Comparison of ENCODE assay signal across 10 mouse cellular contexts in the genomic region with DNA sequence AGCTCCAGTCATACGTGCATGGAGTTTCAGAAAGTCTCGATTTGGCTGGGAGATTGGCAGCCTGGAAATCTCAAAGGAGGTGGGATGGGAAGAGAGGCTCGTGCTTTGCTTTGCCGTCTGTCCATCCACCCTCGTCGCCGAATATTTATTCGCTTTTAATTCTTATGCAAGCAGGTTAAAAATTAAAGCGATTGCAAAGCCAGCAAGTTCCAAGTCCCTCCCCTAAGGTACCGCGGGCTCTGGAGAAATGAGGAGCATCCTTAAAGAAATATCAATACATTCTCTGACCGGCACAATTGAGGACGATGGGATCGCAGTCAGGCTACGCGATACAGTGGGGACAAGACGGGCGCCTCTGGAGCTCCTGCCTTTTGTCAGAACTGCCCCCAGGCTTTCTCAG. TPM values are rescaled to one million over a fixed set of nuclear protein-coding genes. Genes with fewer than 3 reads are reported as not detected.
A peak's percentile ranks its signal among the peaks of the same experiment; 100 is the strongest.
DNase-seq lines count a peak whose midpoint lies in the region; ATAC-seq lines count a peak whose summit lies in the region.
"Had no signal": no experiment of that assay in that cellular context is flagged by ENCODE, and none has a peak within 500 bp of the region (broad histone marks: within the 10 kb centered on the region; RNA-seq: fewer than 3 reads in every experiment).

No protein-coding gene starts in this region.

- H3K27me3 ChIP-seq in embryonic facial prominence, embryonic 11.5 days (ENCODE audit: control insufficient read depth, insufficient read depth, low read length) = peaks cover 83% of the 10 kb centered on the region
- H3K27me3 ChIP-seq in intestine, embryonic 16.5 days (replicated peaks; ENCODE audit: control insufficient read depth, insufficient read depth, low read length) = peaks cover 77% of the 10 kb centered on the region
- H3K27me3 ChIP-seq in neural tube, embryonic 11.5 days (ENCODE audit: control insufficient read depth, insufficient read depth, low read length) = peaks cover 80% of the 10 kb centered on the region

- whole genome bisulfite sequencing in embryonic facial prominence, embryonic 11.5 days = under 1% methylated on average over 18 of the region's 18 CpGs
- 1% methylated on average over 18 of the region's 18 CpGs for WGBS in intestine, embryonic 16.5 days
- under 1% methylated on average over 18 of the region's 18 CpGs for WGBS in neural tube, embryonic 11.5 days

- peak overlapping the region; percentile 92 for H3K4me2 ChIP-seq in embryonic facial prominence, embryonic 11.5 days (ENCODE audit: low read depth, low read length)
- peak overlapping the region; percentile 75 for H3K4me2 ChIP-seq in intestine, embryonic 16.5 days (ENCODE audit: low read depth, low read length)
- H3K4me2 ChIP-seq in neural tube, embryonic 11.5 days (ENCODE audit: low read depth) = peak overlapping the region; percentile 73

- H3K4me1 ChIP-seq in embryonic facial prominence, embryonic 11.5 days (ENCODE audit: control insufficient read depth, insufficient read depth, low read length) = peaks cover 4% of the 10 kb centered on the region
- H3K4me1 ChIP-seq in intestine, embryonic 16.5 days (ENCODE audit: control insufficient read depth, insufficient read depth, low read length) = peaks cover 8% of the 10 kb centered on the region; the same call in 1 of the 2 replicates
- peaks cover 6% of the 10 kb centered on the region for H3K4me1 ChIP-seq in neural tube, embryonic 11.5 days (ENCODE audit: control insufficient read depth, insufficient read depth, low read length)

- peak; percentile 58 for DNase-seq in kidney, adult 18-20 months
- no peak for DNase-seq in kidney, postnatal 4 days
- no peak for DNase-seq in embryonic facial prominence, embryonic 11.5 days (ENCODE audit: low spot score)
- no peak for DNase-seq in neural tube, embryonic 11.5 days (ENCODE audit: low spot score)
- no peak for DNase-seq in B cell, adult 2 months
- DNase-seq in frontal cortex, adult 2 months (ENCODE audit: extremely low spot score in 1 of 2, low spot score in 1 of 2) = no peak
- DNase-seq: thymus, postnatal 14 days had no signal

- no peak for ATAC-seq in embryonic facial prominence, embryonic 11.5 days (replicated peaks; ENCODE audit: insufficient number of reproducible peaks, low FRiP score, low TSS enrichment, low read depth)
- ATAC-seq in intestine, embryonic 16.5 days = no peak
- ATAC-seq in neural tube, embryonic 11.5 days (ENCODE audit: insufficient read depth, low FRiP score, low TSS enrichment) = no peak
- no peak for ATAC-seq in cerebellum, adult (ENCODE audit: insufficient number of reproducible peaks, low FRiP score, low TSS enrichment)

- no peaks in the 10 kb centered on the region for H3K9me3 ChIP-seq in embryonic facial prominence, embryonic 11.5 days (replicated peaks; ENCODE audit: control insufficient read depth, low read length)
- H3K9me3 ChIP-seq in intestine, embryonic 16.5 days (ENCODE audit: control insufficient read depth, low read length) = no peaks in the 10 kb centered on the region
- no peaks in the 10 kb centered on the region for H3K9me3 ChIP-seq in neural tube, embryonic 11.5 days (ENCODE audit: control insufficient read depth, low read length)
- H3K9me3 ChIP-seq: megakaryocyte, embryonic 14.5 days had no signal

- H3K9ac ChIP-seq in embryonic facial prominence, embryonic 11.5 days (replicated peaks; ENCODE audit: low read length) = no peak overlapping the region
- peak overlapping the region; percentile 71 for H3K9ac ChIP-seq in intestine, embryonic 16.5 days (ENCODE audit: low read depth, low read length)
- no peak overlapping the region for H3K9ac ChIP-seq in neural tube, embryonic 11.5 days (ENCODE audit: low read length)

- H3K36me3 ChIP-seq in embryonic facial prominence, embryonic 11.5 days (replicated peaks; ENCODE audit: control insufficient read depth, insufficient read depth, low read depth, low read length) = no peaks in the 10 kb centered on the region
- no peaks in the 10 kb centered on the region for H3K36me3 ChIP-seq in intestine, embryonic 16.5 days (ENCODE audit: control insufficient read depth, insufficient read depth, low read length)
- H3K36me3 ChIP-seq in neural tube, embryonic 11.5 days (ENCODE audit: control insufficient read depth, insufficient read depth, low read length) = no peaks in the 10 kb centered on the region

- H3K4me3 ChIP-seq in embryonic facial prominence, embryonic 11.5 days (ENCODE audit: low read depth, low read length) = peak overlapping the region; percentile 47
- H3K4me3 ChIP-seq in intestine, embryonic 16.5 days (ENCODE audit: low read length) = peak overlapping the region; percentile 57
- peak overlapping the region; percentile 41 for H3K4me3 ChIP-seq in neural tube, embryonic 11.5 days (ENCODE audit: low read depth, low read length)
- H3K4me3 ChIP-seq: megakaryocyte, embryonic 14.5 days had no signal

- no peak overlapping the region for H3K27ac ChIP-seq in embryonic facial prominence, embryonic 11.5 days (replicated peaks; ENCODE audit: low read depth, low read length)
- peak overlapping the region; percentile 54 for H3K27ac ChIP-seq in intestine, embryonic 16.5 days (ENCODE audit: low read length)
- no peak overlapping the region for H3K27ac ChIP-seq in neural tube, embryonic 11.5 days (ENCODE audit: low read depth, low read length)

RNA-seq across cellular contexts. Expression of a gene that starts 1.5 kb away (rescaled TPM):
- 1.6 and 2.9 TPM in 2 replicates for polyA plus RNA-seq in embryonic facial prominence, embryonic 11.5 days (2014; fragmentation: Nextera tagmentation; extraction: Ambion mirVana)
- polyA plus RNA-seq in intestine, embryonic 16.5 days (2015; fragmentation: Nextera tagmentation; extraction: Ambion mirVana) = 2.8 TPM in 2 replicates
- polyA plus RNA-seq in neural tube, embryonic 11.5 days (2014; fragmentation: Nextera tagmentation; extraction: Ambion mirVana) = 1.9 and 2.5 TPM in 2 replicates
- polyA plus RNA-seq in frontal cortex, adult 2 months (2012; rRNA removed) = 2.9 and 3.5 TPM in 2 replicates
